Mouse (Mus musculus) stomach, embryonic 15.5 days (tissue): ENCODE results near the gene Cd68. TPM values are rescaled to one million over a fixed set of nuclear protein-coding genes. Genes with fewer than 3 reads are reported as not detected.
A peak's percentile ranks its signal among the peaks of the same experiment; 100 is the strongest.
"Not testable (repeated sequence)": the region's sequence is repeated elsewhere in the genome, so short reads cannot be mapped to it uniquely, and the experiment has no call there.

Experiments
- ATAC-seq: fragments of 200-750 bp; cut with Nextera tagmentation; 2 replicates; pipeline ENCODE4 v1.8.0; 2017; ENCODE audit warnings: low read depth, moderate number of reproducible peaks, moderate TSS enrichment; ENCODE audit not compliant: insufficient read depth, low FRiP score
- H3K27ac ChIP-seq: fragments of 300-500 bp; sonication (generic); 2 replicates; pipeline ENCODE4 v1.5.1; 2015; ENCODE audit warnings: mild to moderate bottlenecking, inconsistent platforms
- H3K27me3 ChIP-seq: fragments of 300-500 bp; sonication (generic); replicated peaks from 2 replicates; pipeline ENCODE4 v1.6.1; 2015; ENCODE audit warnings: inconsistent platforms
- H3K36me3 ChIP-seq: fragments of 300-500 bp; sonication (generic); 2 replicates; pipeline ENCODE4 v1.6.1; 2015; ENCODE audit warnings: inconsistent platforms
- H3K4me1 ChIP-seq: fragments of 300-500 bp; sonication (generic); 2 replicates; pipeline ENCODE4 v1.6.1; 2015; ENCODE audit warnings: inconsistent platforms
- H3K4me2 ChIP-seq: fragments of 300-500 bp; sonication (generic); 2 replicates; pipeline ENCODE4 v1.6.1; 2015; ENCODE audit warnings: mild to moderate bottlenecking, inconsistent platforms
- H3K4me3 ChIP-seq: fragments of 300-500 bp; sonication (generic); replicated peaks from 2 replicates; pipeline ENCODE4 v1.5.1; 2015; ENCODE audit warnings: inconsistent platforms
- H3K9ac ChIP-seq: fragments of 300-500 bp; sonication (generic); 2 replicates; pipeline ENCODE4 v1.6.1; 2015; ENCODE audit warnings: inconsistent platforms
- H3K9me3 ChIP-seq: fragments of 300-500 bp; sonication (generic); 2 replicates; pipeline ENCODE4 v1.6.1; 2016; ENCODE audit warnings: inconsistent platforms
- WGBS: fragments of 180-500 bp; shearing (Covaris S2); methylation state at CpG from one replicate; pipeline ENCODE4 v1.1.7; 2015; 5-methylcytosine and 5-hydroxymethylcytosine counted together
- microRNA counts: library from miRNA; unstranded; fragments of <30 nt; microRNA quantifications from one replicate; lab custom pipeline; 2016
- microRNA-seq: library from miRNA; unstranded; fragments of <30 nt; microRNA quantifications from one replicate; pipeline ENCODE4, GENCODE M21; 2016
- polyA plus RNA-seq: library from polyadenylated mRNA; unstranded; fragments of >200 nt; fragmentation: Nextera tagmentation; extraction: Ambion mirVana; gene quantifications from 2 replicates; pipeline ENCODE4 v1.2.1, GENCODE M21; 2015

Gene Cd68
- polyA plus RNA-seq, 1 experiment from 2014 or later = 16.3 TPM

DNA sequence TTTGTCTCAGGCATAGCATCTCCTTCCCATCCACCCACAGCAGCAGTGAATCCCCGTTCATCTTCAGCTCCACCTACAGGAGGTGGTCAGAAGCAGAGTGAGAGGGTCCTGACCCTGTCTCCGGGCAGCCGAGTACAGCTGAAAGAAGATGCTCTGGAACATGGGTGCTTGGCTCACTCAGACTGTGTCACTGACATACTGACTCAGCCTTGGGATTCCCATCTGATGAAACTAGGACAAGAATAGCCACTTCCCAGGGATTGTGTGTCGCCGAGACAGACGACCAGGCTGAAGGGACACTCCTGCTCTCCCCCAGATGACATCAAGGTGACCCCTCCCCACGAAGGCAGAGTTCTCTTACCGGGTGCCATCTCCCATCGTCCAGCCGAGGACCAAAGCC is 49.2 kb downstream of the Cd68 start:
- H3K36me3 ChIP-seq = no peaks in the 10 kb centered on the region
- ATAC-seq = no peak
- H3K9me3 ChIP-seq = no peaks in the 10 kb centered on the region
- H3K27me3 ChIP-seq = no peaks in the 10 kb centered on the region
- H3K27ac ChIP-seq = no peak overlapping the region
- H3K4me3 ChIP-seq = no peak overlapping the region
- no peak overlapping the region for H3K4me2 ChIP-seq
- 0 out of 2 replicates have a peak, but pooled peaks cover 3% of the 10 kb centered on the region for H3K4me1 ChIP-seq
- H3K9ac ChIP-seq = no peak overlapping the region
- WGBS = 50% methylated on average over 10 of the region's 10 CpGs

DNA sequence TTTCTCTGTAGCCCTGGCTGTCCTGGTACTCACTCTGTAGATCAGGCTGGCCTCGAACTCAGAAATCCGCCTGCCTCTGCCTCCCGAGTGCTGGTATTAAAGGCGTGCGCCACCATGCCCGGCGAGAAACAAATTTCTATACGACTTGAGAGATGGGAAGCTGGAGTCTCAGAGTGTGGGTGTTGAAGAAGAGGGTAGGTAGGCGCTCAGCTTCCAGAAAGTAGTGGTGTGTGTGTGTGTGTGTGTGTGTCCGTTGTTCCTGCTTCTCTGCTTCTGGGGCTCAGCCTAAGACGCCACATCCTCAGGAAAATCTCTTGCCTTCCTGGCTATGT is 51.7 kb downstream of the Cd68 start:
- WGBS = 48% methylated on average over 11 of the region's 11 CpGs
- H3K36me3 ChIP-seq, H3K27ac ChIP-seq, H3K4me1 ChIP-seq, H3K9ac ChIP-seq, H3K27me3 ChIP-seq, H3K4me3 ChIP-seq, H3K9me3 ChIP-seq, ATAC-seq: not testable (repeated sequence)
- H3K4me2 ChIP-seq = peak overlapping the region; percentile 40; the same call in 1 of the 2 replicates

MicroRNA genes within 50 kb of the gene (microRNA counts, 519-probe panel; counts per million panel counts)
- microRNA mmu-miR-1934 (lab: Ali Mortazavi, UCI) (not detected), microRNA mmu-miR-467f (lab: Ali Mortazavi, UCI) (2,974 counts per million, percentile 75 among the panel's probes with 10 or more counts)

Small RNAs within 50 kb of the gene (microRNA-seq; reads per million reads assigned to microRNA genes)
- gene Mir1934 (3.1 reads per million, percentile 12 among the genes with 10 or more reads in this experiment), gene Mir467f (not detected)

Other genes with a start within 250 kb of the Cd68 start
- gene Dnah2, start 117.0 kb downstream of the Cd68 start, polyA plus RNA-seq = 0.81 and 1.1 TPM in 2 replicates
- gene Efnb3, start 105.9 kb downstream of the Cd68 start, polyA plus RNA-seq = 10.4 and 12.6 TPM in 2 replicates
- gene Wrap53, start 85.9 kb downstream of the Cd68 start, polyA plus RNA-seq = 21.6 and 24.5 TPM in 2 replicates
- gene Trp53, start 85.8 kb downstream of the Cd68 start, polyA plus RNA-seq = 122 and 130 TPM in 2 replicates
- gene Atp1b2, start 60.2 kb downstream of the Cd68 start, polyA plus RNA-seq = 7.5 and 7.7 TPM in 2 replicates
- gene Shbg, start 48.2 kb downstream of the Cd68 start, polyA plus RNA-seq = 0.99 and 2.1 TPM in 2 replicates
- gene Sat2, start 44.1 kb downstream of the Cd68 start, polyA plus RNA-seq = 14.4 and 17.8 TPM in 2 replicates
- gene Fxr2, start 33.2 kb downstream of the Cd68 start, polyA plus RNA-seq = 21.0 and 27.0 TPM in 2 replicates
- 3.7 and 6.0 TPM in 2 replicates for gene Sox15, start 10.8 kb downstream of the Cd68 start, polyA plus RNA-seq
- 58.7 and 66.1 TPM in 2 replicates for gene Mpdu1, start 3.5 kb downstream of the Cd68 start, polyA plus RNA-seq
- 442 and 514 TPM in 2 replicates for gene Eif4a1, start 6.3 kb upstream of the Cd68 start, polyA plus RNA-seq
- 69.1 and 74.5 TPM in 2 replicates for gene Senp3, start 15.9 kb upstream of the Cd68 start, polyA plus RNA-seq
- 0.31 and 0.61 TPM in 2 replicates for gene Tnfsf13, start 19.6 kb upstream of the Cd68 start, polyA plus RNA-seq
- gene Tnfsf12, start 29.7 kb upstream of the Cd68 start, polyA plus RNA-seq = 8.0 and 8.9 TPM in 2 replicates
- gene Tnfsfm13, start 29.9 kb upstream of the Cd68 start, polyA plus RNA-seq = 3.3 and 3.5 TPM in 2 replicates
- 21.0 and 25.8 TPM in 2 replicates for gene Polr2a, start 92.5 kb upstream of the Cd68 start, polyA plus RNA-seq
- gene Slc35g3, start 95.8 kb upstream of the Cd68 start, polyA plus RNA-seq = 0.12 TPM in 1 of 2 replicates, not detected in the other
- gene Zbtb4, start 99.8 kb upstream of the Cd68 start, polyA plus RNA-seq = 2.7 and 3.0 TPM in 2 replicates
- gene Chrnb1, start 129.8 kb upstream of the Cd68 start, polyA plus RNA-seq = 5.1 and 6.0 TPM in 2 replicates
- 2.2 and 2.4 TPM in 2 replicates for gene Fgf11, start 135.7 kb upstream of the Cd68 start, polyA plus RNA-seq
- 19.9 and 20.4 TPM in 2 replicates for gene Tmem102, start 139.5 kb upstream of the Cd68 start, polyA plus RNA-seq
- gene Gm39566, start 149.1 kb upstream of the Cd68 start, polyA plus RNA-seq = not detected in 2 replicates
- gene Spem2, start 152.3 kb upstream of the Cd68 start, polyA plus RNA-seq = not detected in 2 replicates
- not detected in 2 replicates for gene Spem1, start 156.0 kb upstream of the Cd68 start, polyA plus RNA-seq
- gene Nlgn2, start 171.6 kb upstream of the Cd68 start, polyA plus RNA-seq = 6.3 and 7.4 TPM in 2 replicates
- gene Tmem256, start 172.4 kb upstream of the Cd68 start, polyA plus RNA-seq = 400 and 416 TPM in 2 replicates
- gene Plscr3, start 180.2 kb upstream of the Cd68 start, polyA plus RNA-seq = 80.8 and 81.3 TPM in 2 replicates
- 12.9 and 15.4 TPM in 2 replicates for gene Tnk1, start 192.6 kb upstream of the Cd68 start, polyA plus RNA-seq
- not detected in 2 replicates for gene Tmem95, start 211.9 kb upstream of the Cd68 start, polyA plus RNA-seq
- 7.8 and 9.2 TPM in 2 replicates for gene Kctd11, start 215.3 kb upstream of the Cd68 start, polyA plus RNA-seq
- 5.0 and 6.1 TPM in 2 replicates for gene Acap1, start 229.4 kb upstream of the Cd68 start, polyA plus RNA-seq
- 7.5 and 10.4 TPM in 2 replicates for gene 2810408A11Rik, start 234.8 kb upstream of the Cd68 start, polyA plus RNA-seq
- 7.2 and 8.0 TPM in 2 replicates for gene Neurl4, start 234.9 kb upstream of the Cd68 start, polyA plus RNA-seq
- gene Gps2, start 247.7 kb upstream of the Cd68 start, polyA plus RNA-seq = 66.2 and 69.1 TPM in 2 replicates